Mouse (Mus musculus) liver, adult 2 months (tissue): ENCODE data around the gene Kif14.

ENCODE experiments used
- CTCF ChIP-seq: fragments of 200-500 bp; IDR thresholded peaks from 2 replicates; pipeline ENCODE4 v1.5.1; 2011; ENCODE audit warnings: low read depth, low read length, control low read depth
- POLR2A ChIP-seq: fragments of 200-500 bp; IDR thresholded peaks from 2 replicates; pipeline ENCODE4 v1.6.1; 2011; ENCODE audit warnings: low read length, control low read depth; ENCODE audit not compliant: insufficient read depth; ENCODE audit errors: extremely low read depth

GRCm38 (mm10) chr1:136470471-136470870 lies 4.3 kb downstream of the Kif14 start:
- TF ChIP-seq POLR2A = no peak
- TF ChIP-seq CTCF = no peak
